Mouse (Mus musculus) B cell, adult (primary cell): ENCODE results near the gene Tmem9b. TPM values are rescaled to one million over a fixed set of nuclear protein-coding genes. Genes with fewer than 3 reads are reported as not detected.

Source experiments
- total RNA-seq: library from RNA; stranded (reverse); gene quantifications from 4 replicates; pipeline ENCODE4 v1.2.4, GENCODE M21; 2023; ENCODE audit not compliant: inconsistent age

The Tmem9b gene
- total RNA-seq, result 22.0 to 29.9 TPM (median 24.3 TPM) in 4 replicates

DNA sequence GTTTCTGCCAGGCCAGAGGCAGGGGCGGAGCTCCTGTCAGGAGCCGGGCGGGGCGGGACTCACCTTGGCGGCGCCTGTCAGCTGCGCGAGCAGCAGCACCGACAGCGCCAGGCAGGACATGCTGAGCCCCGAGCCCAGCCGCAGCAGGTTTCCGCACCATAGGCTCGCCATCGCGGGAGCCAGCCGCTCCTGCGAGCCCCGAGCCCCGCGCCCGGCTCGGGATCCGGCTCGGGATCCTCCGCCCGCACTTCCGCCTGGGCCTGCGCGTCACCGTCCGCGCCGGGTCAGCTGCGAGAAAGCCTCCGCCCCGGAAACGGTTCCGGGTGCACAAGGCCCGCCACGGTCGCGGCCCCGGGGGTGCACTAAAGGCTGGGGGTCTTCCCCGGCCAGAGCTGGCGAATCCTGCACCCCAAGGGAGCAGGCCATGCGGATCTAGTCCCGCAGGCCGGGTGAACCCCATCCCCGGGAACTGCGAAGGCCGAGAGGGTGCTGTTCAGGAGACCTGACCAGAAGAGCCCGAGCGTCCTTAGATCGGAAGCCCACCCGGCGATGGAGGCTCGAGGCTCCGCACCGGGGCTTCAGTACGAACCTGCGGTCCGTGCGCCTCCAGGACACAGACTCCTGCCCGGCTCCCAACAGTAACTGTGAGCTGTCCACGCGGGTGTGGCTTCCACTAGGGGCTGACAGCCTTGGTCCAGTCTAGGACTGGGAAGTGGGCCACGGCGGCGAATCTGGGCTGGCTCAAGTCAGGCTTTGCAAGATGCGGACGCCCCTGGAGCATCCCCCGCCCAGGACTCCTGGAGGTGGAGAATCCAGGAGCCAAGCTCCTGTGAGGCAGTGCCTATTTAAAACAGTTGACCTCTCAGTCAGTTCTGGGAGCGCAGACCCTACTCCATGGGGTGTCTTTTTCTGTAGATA is at the start of gene Tmem9b:
Gene Tmem9b, minus strand, starts transcription at position 868 of the 918 bp plus-strand sequence.

GRCm38 (mm10) chr7:109781470-109782203 is 29.0 kb upstream of the Tmem9b start, which contains the start of gene Nrip3:
Gene Nrip3, minus strand, starts transcription at chr7:109782025.

GRCm38 (mm10) chr7:109731626-109732025 is 21.0 kb downstream of the Tmem9b start, which contains the start of gene Ascl3:
Gene Ascl3, minus strand, starts transcription at chr7:109731726.

DNA sequence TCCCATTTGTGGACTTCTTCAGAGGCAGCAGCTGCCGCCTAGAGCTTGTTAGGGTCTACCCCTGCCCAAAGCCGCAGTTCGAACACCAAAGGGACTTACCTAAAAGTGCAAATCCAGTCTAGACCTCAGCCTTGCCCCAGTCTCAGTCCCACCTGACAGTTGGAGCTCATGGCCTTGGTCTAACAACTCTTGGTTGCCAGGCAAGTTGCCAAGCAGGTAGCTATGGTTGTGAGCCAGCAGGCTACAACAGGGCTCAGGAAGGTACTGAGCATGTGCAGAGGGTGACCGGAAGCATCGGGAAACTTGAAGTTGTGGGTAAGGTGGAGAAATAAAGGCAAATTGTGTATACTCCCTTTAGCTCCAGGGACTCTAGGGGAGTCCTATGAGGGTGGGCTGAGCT is 29.0 kb downstream of the Tmem9b start, which contains the start of gene BC051019:
Gene BC051019, minus strand, starts transcription at position 154 of the 400 bp plus-strand sequence.

GRCm38 (mm10) chr7:109703190-109704015 is 49.3 kb downstream of the Tmem9b start, which contains the start of the genes St5 and Akip1:
Gene St5, minus strand, starts transcription at chr7:109703605.
Gene Akip1, plus strand, starts transcription at chr7:109703690.

Other genes starting within 250 kb of the Tmem9b start
- gene Trim66, start 244.7 kb downstream of the Tmem9b start, total RNA-seq, result 0.30 to 0.58 TPM (median 0.41 TPM) in 4 replicates
- 464 to 559 TPM (median 547 TPM) in 4 replicates for gene Rpl27a, start 233.7 kb downstream of the Tmem9b start, total RNA-seq
- 0.19 to 0.55 TPM (median 0.42 TPM) in 4 replicates for gene St5, start 49.3 kb downstream of the Tmem9b start, total RNA-seq
- gene Akip1, start 49.2 kb downstream of the Tmem9b start, total RNA-seq, result 9.1 to 12.3 TPM (median 9.9 TPM) in 4 replicates
- gene BC051019, start 29.0 kb downstream of the Tmem9b start, total RNA-seq, result not detected in 4 replicates
- 0.81 TPM in 1 of 4 replicates, not detected in the others for gene Ascl3, start 21.1 kb downstream of the Tmem9b start, total RNA-seq
- gene Nrip3, start 29.1 kb upstream of the Tmem9b start, total RNA-seq, result 1.4 TPM in 1 of 4 replicates, not detected in the others
- gene Scube2, start 112.8 kb upstream of the Tmem9b start, total RNA-seq, result not detected in 4 replicates
- gene Dennd5a, start 207.6 kb upstream of the Tmem9b start, total RNA-seq, result 101 to 114 TPM (median 105 TPM) in 4 replicates
- gene Tmem41b, start 234.1 kb upstream of the Tmem9b start, total RNA-seq, result 51.4 to 59.8 TPM (median 53.0 TPM) in 4 replicates